In the genomic region with DNA sequence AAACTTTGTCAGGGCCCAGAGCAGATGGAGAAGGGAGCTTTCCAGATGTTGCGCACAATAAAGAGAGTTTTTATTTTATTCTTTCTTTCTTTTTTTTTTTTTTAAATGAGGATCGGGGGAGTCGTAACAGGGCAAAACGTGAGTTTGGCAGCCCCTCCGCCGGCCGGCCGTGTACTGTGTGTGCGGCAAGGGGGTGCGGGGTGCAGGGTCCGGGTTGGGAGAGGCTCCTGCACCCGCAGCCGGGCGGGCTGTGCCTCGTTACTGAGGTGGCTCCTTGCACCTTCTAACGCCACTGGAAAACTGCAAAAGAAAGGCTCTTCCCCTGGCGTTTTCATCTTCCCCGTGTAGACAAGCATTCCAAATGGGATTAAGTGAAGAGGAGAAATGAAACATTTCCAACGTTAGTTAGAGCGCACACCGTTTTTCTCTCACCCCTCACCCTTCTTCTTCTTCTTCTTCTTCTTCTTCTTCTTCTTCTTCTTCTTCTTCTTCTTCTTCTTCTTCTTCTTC, we compare ENCODE assay signal across 10 mouse cellular contexts. TPM values are rescaled to one million over a fixed set of nuclear protein-coding genes. Genes with fewer than 3 reads are reported as not detected.
DNase-seq lines count a peak whose midpoint lies in the region; ATAC-seq lines count a peak whose summit lies in the region.
"Had no signal": no experiment of that assay in that cellular context is flagged by ENCODE, and none has a peak within 500 bp of the region (broad histone marks: within the 10 kb centered on the region; RNA-seq: fewer than 3 reads in every experiment).

No protein-coding gene starts in this region.

- ATAC-seq in heart, embryonic 13.5 days (ENCODE audit: extremely low read depth, insufficient number of reproducible peaks, low FRiP score, low TSS enrichment): no peak
- ATAC-seq in hindbrain, embryonic 13.5 days (ENCODE audit: low FRiP score): no peak
- no peak for ATAC-seq in midbrain, embryonic 11.5 days (ENCODE audit: low FRiP score)
- ATAC-seq: inflammation-experienced regulatory T-cells, adult 6 months had no signal

- WGBS in heart, embryonic 13.5 days: 4% methylated on average over 21 of the region's 21 CpGs
- 3% methylated on average over 21 of the region's 21 CpGs for WGBS in embryonic facial prominence, embryonic 10.5 days
- WGBS in hindbrain, embryonic 13.5 days: 3% methylated on average over 21 of the region's 21 CpGs
- under 1% methylated on average over 21 of the region's 21 CpGs for WGBS in midbrain, embryonic 11.5 days

- H3K4me1 ChIP-seq in heart, embryonic 13.5 days: peaks cover 35% of the 10 kb centered on the region
- peaks cover 68% of the 10 kb centered on the region for H3K4me1 ChIP-seq in embryonic facial prominence, embryonic 10.5 days
- H3K4me1 ChIP-seq in hindbrain, embryonic 13.5 days (replicated peaks): peaks cover 38% of the 10 kb centered on the region
- H3K4me1 ChIP-seq in midbrain, embryonic 11.5 days (ENCODE audit: control insufficient read depth, insufficient read depth, low read length): peaks cover 39% of the 10 kb centered on the region

- H3K27ac ChIP-seq in heart, embryonic 13.5 days (replicated peaks): peak overlapping the region; percentile 76
- H3K27ac ChIP-seq in embryonic facial prominence, embryonic 10.5 days (replicated peaks): peak overlapping the region; percentile 84
- H3K27ac ChIP-seq in hindbrain, embryonic 13.5 days: peak overlapping the region; percentile 64; the same call in 1 of the 2 replicates
- H3K27ac ChIP-seq in midbrain, embryonic 11.5 days (ENCODE audit: low read depth, low read length): peak overlapping the region; percentile 72

- peak overlapping the region; percentile 76 for H3K9ac ChIP-seq in heart, embryonic 13.5 days
- H3K9ac ChIP-seq in hindbrain, embryonic 13.5 days: peak overlapping the region; percentile 59
- H3K9ac ChIP-seq in midbrain, embryonic 11.5 days (ENCODE audit: low read length): peak overlapping the region; percentile 68

- peak overlapping the region; percentile 78 for H3K4me2 ChIP-seq in heart, embryonic 13.5 days
- peak overlapping the region; percentile 58 for H3K4me2 ChIP-seq in hindbrain, embryonic 13.5 days
- peak overlapping the region; percentile 59 for H3K4me2 ChIP-seq in midbrain, embryonic 11.5 days

- no peak for DNase-seq in heart, postnatal 4 days
- peak; percentile 42 for DNase-seq in embryonic facial prominence, embryonic 10.5 days (ENCODE audit: low spot score)
- DNase-seq in midbrain, embryonic 11.5 days (ENCODE audit: low spot score, missing footprints): peak; percentile 92
- no peak for DNase-seq in thymus, postnatal 0 days (ENCODE audit: low spot score)
- DNase-seq in natural killer cell, adult 2 months (ENCODE audit: low spot score in 2 of 2): no peak
- DNase-seq in layer of hippocampus, adult 9-11 months: no peak
- DNase-seq: cerebellum, adult 8-10 months had no signal

- H3K9me3 ChIP-seq in heart, embryonic 13.5 days: no peaks in the 10 kb centered on the region
- no peaks in the 10 kb centered on the region for H3K9me3 ChIP-seq in embryonic facial prominence, embryonic 10.5 days
- H3K9me3 ChIP-seq in hindbrain, embryonic 13.5 days: no peaks in the 10 kb centered on the region
- H3K9me3 ChIP-seq in midbrain, embryonic 11.5 days (ENCODE audit: control insufficient read depth, low read length): no peaks in the 10 kb centered on the region

- H3K27me3 ChIP-seq in heart, embryonic 13.5 days (replicated peaks): peaks cover 23% of the 10 kb centered on the region
- peaks cover 41% of the 10 kb centered on the region for H3K27me3 ChIP-seq in embryonic facial prominence, embryonic 10.5 days (replicated peaks; ENCODE audit: low read depth, poor library complexity, severe bottlenecking)
- H3K27me3 ChIP-seq in hindbrain, embryonic 13.5 days: peaks cover 8% of the 10 kb centered on the region; the same call in 1 of the 2 replicates
- H3K27me3 ChIP-seq in midbrain, embryonic 11.5 days (ENCODE audit: control insufficient read depth, insufficient read depth, low read length): no peaks in the 10 kb centered on the region

- peak overlapping the region; percentile 48 for H3K4me3 ChIP-seq in heart, embryonic 13.5 days
- peak overlapping the region; percentile 52 for H3K4me3 ChIP-seq in embryonic facial prominence, embryonic 10.5 days
- peak overlapping the region; percentile 20 for H3K4me3 ChIP-seq in hindbrain, embryonic 13.5 days
- peak overlapping the region; percentile 34 for H3K4me3 ChIP-seq in midbrain, embryonic 11.5 days (ENCODE audit: low read depth, low read length)

- H3K36me3 ChIP-seq in heart, embryonic 13.5 days: no peaks in the 10 kb centered on the region
- H3K36me3 ChIP-seq in embryonic facial prominence, embryonic 10.5 days (replicated peaks): no peaks in the 10 kb centered on the region
- no peaks in the 10 kb centered on the region for H3K36me3 ChIP-seq in hindbrain, embryonic 13.5 days
- H3K36me3 ChIP-seq in midbrain, embryonic 11.5 days (ENCODE audit: control insufficient read depth, insufficient read depth, low read length): no peaks in the 10 kb centered on the region

RNA-seq across cellular contexts. Expression of gene Axin2, which starts 28.2 kb away (rescaled TPM):
- 1.5 and 2.0 TPM in 2 replicates for polyA plus RNA-seq in heart, embryonic 13.5 days (2015; fragmentation: Nextera tagmentation; extraction: Ambion mirVana)
- 1 to 10 TPM; 5.8 to 6.3 TPM for total RNA-seq in heart, postnatal 4 days (2021)
- 12.7 and 15.3 TPM in 2 replicates for polyA plus RNA-seq in embryonic facial prominence, embryonic 10.5 days (2016; fragmentation: Nextera tagmentation; extraction: Ambion mirVana)
- polyA plus RNA-seq in hindbrain, embryonic 13.5 days (2015; fragmentation: Nextera tagmentation; extraction: Ambion mirVana): 10.6 and 13.8 TPM in 2 replicates
- 20.8 and 23.1 TPM in 2 replicates for polyA plus RNA-seq in midbrain, embryonic 11.5 days (2014; fragmentation: Nextera tagmentation; extraction: Ambion mirVana)
- 3.6 TPM in 2 replicates for polyA plus RNA-seq in thymus, postnatal 0 days (2015; fragmentation: Nextera tagmentation; extraction: Ambion mirVana)

Comparison
In these comparisons a context has a peak if more than half of its experiments do, and no peak if none do; other contexts are left out.
1. DNase-seq: peak in embryonic facial prominence, embryonic 10.5 days (single experiment) and midbrain, embryonic 11.5 days (single experiment); none in heart, postnatal 4 days (single experiment), thymus, postnatal 0 days (single experiment), natural killer cell, adult 2 months (0 of 2) and layer of hippocampus, adult 9-11 months (single experiment).
2. Peak in every context shown above with its lines, with median percentiles within 50 percentile points of each other: H3K27ac ChIP-seq, H3K4me2 ChIP-seq, H3K4me3 ChIP-seq and H3K9ac ChIP-seq.